Comparison of ENCODE assay signal across 21 mouse cellular contexts in genomic region chr5:52168468-52168867, GRCm38 (mm10). TPM values are rescaled to one million over a fixed set of nuclear protein-coding genes. Genes with fewer than 3 reads are reported as not detected.
DNase-seq lines count a peak whose midpoint lies in the region; ATAC-seq and TF ChIP-seq lines count a peak whose summit lies in the region.
"Had no signal": no experiment of that assay in that cellular context is flagged by ENCODE, and none has a peak within 500 bp of the region (broad histone marks: within the 10 kb centered on the region; RNA-seq: fewer than 3 reads in every experiment).

No protein-coding gene starts in this region.

- peak; percentile 47 for ATAC-seq in megakaryocyte, adult 5-6 weeks (ENCODE audit: poor library complexity, severe bottlenecking)
- ATAC-seq: CD4-positive, CD25-positive, alpha-beta regulatory T cell, adult 4 months; forebrain, embryonic 16.5 days; hindbrain, postnatal 0 days had no signal

- H3K36me3 ChIP-seq in CH12.LX (replicated peaks in 1 of 2; ENCODE audit: control insufficient read depth in 1 of 2, insufficient read depth in 1 of 2, low read length in 1 of 2) = peaks cover 24 to 67% of the 10 kb centered on the region in 2 experiments

- no peak overlapping the region for H3K27ac ChIP-seq in CH12.LX (ENCODE audit: insufficient read depth, low read depth)
- H3K27ac ChIP-seq: embryonic facial prominence, embryonic 13.5 days; forebrain, embryonic 12.5 days; hindbrain, embryonic 13.5 days; hindbrain, postnatal 0 days had no signal

- no peaks in the 10 kb centered on the region for H3K9me3 ChIP-seq in CH12.LX (replicated peaks; ENCODE audit: low read length)
- H3K9me3 ChIP-seq: embryonic facial prominence, embryonic 13.5 days; forebrain, embryonic 12.5 days; hindbrain, embryonic 13.5 days had no signal

- peaks cover 47% of the 10 kb centered on the region for H3K79me2 ChIP-seq in CH12.LX (replicated peaks; ENCODE audit: control insufficient read depth, extremely low read depth, insufficient read depth, poor library complexity, severe bottlenecking)

- TF ChIP-seq RAD21 in CH12.LX (IDR thresholded peaks at IDR 0.05; ENCODE audit: low read depth, low read length) = no peak

- no peak for TF ChIP-seq POLR2A in CH12.LX (IDR thresholded peaks at IDR 0.05; ENCODE audit: low read depth, low read length)

- intact Hi-C loops in left cerebral cortex, postnatal 36 days (cut with DNase I) = no loop called here

- dilution Hi-C loops in CH12.LX (cut with MboI; ENCODE audit: extremely low pct_ligation_motif_present, extremely low pct_unique_long_range_greater_than_20kb, low sequenced_read_pairs) = no loop called here

- peaks cover 2 to 35% of the 10 kb centered on the region in 2 experiments; a peak in 2 of 4 replicates for H3K4me1 ChIP-seq in CH12.LX (ENCODE audit: control insufficient read depth in 1 of 2, insufficient read depth in 2 of 2)
- H3K4me1 ChIP-seq: embryonic facial prominence, embryonic 13.5 days; forebrain, embryonic 12.5 days; hindbrain, embryonic 13.5 days had no signal

- H3K4me3 ChIP-seq in CH12.LX (replicated peaks in 1 of 3; ENCODE audit: low read depth in 2 of 3, low read length in 2 of 3, poor library complexity in 1 of 3) = no peak overlapping the region
- H3K4me3 ChIP-seq: embryonic facial prominence, embryonic 13.5 days; forebrain, embryonic 12.5 days; hindbrain, embryonic 13.5 days had no signal

- H3K9ac ChIP-seq in CH12.LX (ENCODE audit: insufficient read depth, low read depth) = no peak overlapping the region
- H3K9ac ChIP-seq: embryonic facial prominence, embryonic 13.5 days; forebrain, embryonic 12.5 days; hindbrain, embryonic 13.5 days had no signal

- no peak overlapping the region for H3K4me2 ChIP-seq in CH12.LX (ENCODE audit: insufficient read depth, low read depth, poor library complexity, severe bottlenecking)
- H3K4me2 ChIP-seq: embryonic facial prominence, embryonic 13.5 days; forebrain, embryonic 12.5 days; hindbrain, embryonic 13.5 days had no signal

- no peak for TF ChIP-seq CTCF in CH12.LX (conservative IDR thresholded peaks at IDR 0.05 in 1 of 2, IDR thresholded peaks at IDR 0.05 in 1 of 2; ENCODE audit: low read depth in 2 of 2, low read length in 2 of 2)

- in situ Hi-C loops in CH12.LX (cut with MboI; ENCODE audit: low pct_ligation_motif_present, low pct_unique_long_range_greater_than_20kb, low sequenced_read_pairs) = no loop called here

- peak; percentile 74 for DNase-seq in 416B (ENCODE audit: low read depth)
- DNase-seq in CH12.LX (ENCODE audit: extremely low read depth) = peak; percentile 79
- peak; percentile 17 for DNase-seq in Muller cell, postnatal 12 days (ENCODE audit: inconsistent ontology term)
- no peak for DNase-seq in left cerebral cortex, postnatal 36 days (ENCODE audit: low spot score in 2 of 2)
- no peak for DNase-seq in heart, adult 9 months (ENCODE audit: low spot score in 2 of 2)
- no peak for DNase-seq in yolk sac, embryonic 10.5 days (ENCODE audit: low spot score)
- DNase-seq: adrenal gland, postnatal 14 days; B cell, adult 2 months; cerebellum, adult 11-12 months; cerebellum, adult 9-10 months; cerebellum, postnatal 25 days; gastrocnemius, postnatal 14 days; heart, postnatal 10 days; heart, postnatal 4 days had no signal

- peak; percentile 80 for TF ChIP-seq EP300 in CH12.LX (IDR thresholded peaks at IDR 0.05; ENCODE audit: low read length)

- H3K27me3 ChIP-seq in CH12.LX (replicated peaks) = no peaks in the 10 kb centered on the region
- H3K27me3 ChIP-seq: embryonic facial prominence, embryonic 13.5 days; forebrain, embryonic 12.5 days; hindbrain, embryonic 13.5 days had no signal

TF ChIP-seq in CH12.LX, 34 proteins besides CTCF, POLR2A, EP300 and RAD21:
- peak; percentile 90 for TF ChIP-seq SIN3A (IDR thresholded peaks at IDR 0.05; ENCODE audit: low read length)
- TF ChIP-seq ZNF384 (IDR thresholded peaks at IDR 0.05; ENCODE audit: low read depth, low read length) = peak; percentile 53
- 0 out of 2 replicates have a peak, but pooled peaks have one; percentile 73 for TF ChIP-seq CHD1 (IDR thresholded peaks at IDR 0.05; ENCODE audit: low read depth, low read length)
- TF ChIP-seq MAX (IDR thresholded peaks at IDR 0.05; ENCODE audit: low read length) = no peak
- TF ChIP-seq MEF2A (IDR thresholded peaks at IDR 0.05; ENCODE audit: borderline replicate concordance, low read depth, low read length) = no peak
- no peak for TF ChIP-seq USF1 (IDR thresholded peaks at IDR 0.05; ENCODE audit: low read depth, low read length)
- TF ChIP-seq RCOR1 (conservative IDR thresholded peaks at IDR 0.05; ENCODE audit: low read depth, low read length) = no peak
- no peak for TF ChIP-seq NRF1 (IDR thresholded peaks at IDR 0.05; ENCODE audit: low read depth, low read length)
- no peak for TF ChIP-seq HCFC1 (IDR thresholded peaks at IDR 0.05; ENCODE audit: low read depth, low read length)
- peak; percentile 80 for TF ChIP-seq ETS1 (conservative IDR thresholded peaks at IDR 0.05; ENCODE audit: low read depth, low read length)
- no peak for TF ChIP-seq PAX5 (IDR thresholded peaks at IDR 0.05; ENCODE audit: low read length)
- no peak for TF ChIP-seq TCF12 (IDR thresholded peaks at IDR 0.05; ENCODE audit: low read depth, low read length)
- no peak for TF ChIP-seq SMC3 (IDR thresholded peaks at IDR 0.05; ENCODE audit: low read depth, low read length)
- TF ChIP-seq UBTF (IDR thresholded peaks at IDR 0.05; ENCODE audit: low read depth, low read length) = no peak
- TF ChIP-seq POLR2AphosphoS2 (IDR thresholded peaks at IDR 0.05; ENCODE audit: low read depth, low read length) = no peak
- no peak for TF ChIP-seq TBP (conservative IDR thresholded peaks at IDR 0.05; ENCODE audit: low read depth, low read length)
- TF ChIP-seq NELFE (IDR thresholded peaks at IDR 0.05; ENCODE audit: low read depth, low read length) = no peak
- no peak for TF ChIP-seq GABPA (IDR thresholded peaks at IDR 0.05; ENCODE audit: insufficient replicate concordance, low read depth, low read length)
- no peak for TF ChIP-seq JUN (IDR thresholded peaks at IDR 0.05; ENCODE audit: insufficient read depth, low read depth, low read length)
- TF ChIP-seq MAFK (IDR thresholded peaks at IDR 0.05; ENCODE audit: insufficient replicate concordance, low read length) = peak; percentile 82; the same call in 1 of the 2 replicates
- TF ChIP-seq MYC (IDR thresholded peaks at IDR 0.05; ENCODE audit: low read depth, low read length) = no peak
- TF ChIP-seq ZC3H11A (IDR thresholded peaks at IDR 0.05; ENCODE audit: low read depth, low read length) = no peak
- TF ChIP-seq IRF4 (IDR thresholded peaks at IDR 0.05; ENCODE audit: low read depth, low read length) = peak; percentile 79; the same call in 1 of the 2 replicates
- no peak for TF ChIP-seq USF2 (conservative IDR thresholded peaks at IDR 0.05; ENCODE audit: low read depth, low read length)
- no peak for TF ChIP-seq ZMIZ1 (IDR thresholded peaks at IDR 0.05; ENCODE audit: low read depth, low read length)
- TF ChIP-seq JUND (conservative IDR thresholded peaks at IDR 0.05; ENCODE audit: low read depth, low read length) = no peak; the same call in 1 of the 2 replicates
- no peak for TF ChIP-seq ELF1 (IDR thresholded peaks at IDR 0.05; ENCODE audit: low read depth, low read length)
- no peak for TF ChIP-seq MAZ (IDR thresholded peaks at IDR 0.05; ENCODE audit: low read depth, low read length)
- TF ChIP-seq E2F4 (IDR thresholded peaks at IDR 0.05; ENCODE audit: insufficient replicate concordance, low read depth, low read length) = no peak
- no peak for TF ChIP-seq BHLHE40 (IDR thresholded peaks at IDR 0.05; ENCODE audit: low read depth, low read length)

RNA-seq across cellular contexts. Expression of gene Dhx15, which starts 21.8 kb away (rescaled TPM):
- 101 and 136 TPM in 2 replicates for total RNA-seq in CH12.LX (2012; rRNA removed)
- total RNA-seq in CH12.LX (2014; rRNA removed) = 355 and 441 TPM in 2 replicates
- 259 and 287 TPM in 2 replicates for polyA plus RNA-seq in CH12.LX (2012; ENCODE audit: insufficient read length, low read depth)
- 191 and 207 TPM in 2 replicates for total RNA-seq in megakaryocyte, adult 5-6 weeks (2015)
- total RNA-seq in megakaryocyte, adult 5-6 weeks (2017) = 222 and 230 TPM in 2 replicates
- total RNA-seq in left cerebral cortex, postnatal 36 days (2021) = 10 to 100 TPM; 74.9 to 98.7 TPM

Comparison
In these comparisons a context has a peak if more than half of its experiments do, and no peak if none do; other contexts are left out.
1. DNase-seq: peak in 416B (single experiment), CH12.LX (single experiment) and Muller cell, postnatal 12 days (single experiment); none in left cerebral cortex, postnatal 36 days (0 of 2), heart, adult 9 months (0 of 2) and yolk sac, embryonic 10.5 days (single experiment).